Comparison of ENCODE assay signal across 11 mouse cellular contexts in genomic region chr12:79902163-79902562, GRCm38 (mm10).
A peak's percentile ranks its signal among the peaks of the same experiment; 100 is the strongest.
DNase-seq lines count a peak whose midpoint lies in the region; ATAC-seq lines count a peak whose summit lies in the region.
"Had no signal": no experiment of that assay in that cellular context is flagged by ENCODE, and none has a peak within 500 bp of the region (broad histone marks: within the 10 kb centered on the region; RNA-seq: fewer than 3 reads in every experiment).

No protein-coding gene starts in this region.

- H3K27ac ChIP-seq in hindbrain, embryonic 10.5 days: peak overlapping the region; percentile 79
- H3K27ac ChIP-seq in hindbrain, embryonic 16.5 days (ENCODE audit: low read depth, low read length): no peak overlapping the region
- peak overlapping the region; percentile 62 for H3K27ac ChIP-seq in intestine, embryonic 15.5 days
- peak overlapping the region; percentile 60; the same call in 1 of the 2 replicates for H3K27ac ChIP-seq in stomach, embryonic 15.5 days

- H3K9me3 ChIP-seq in hindbrain, embryonic 10.5 days: peaks cover 7% of the 10 kb centered on the region; the same call in 1 of the 2 replicates
- H3K9me3 ChIP-seq in hindbrain, embryonic 16.5 days (ENCODE audit: control insufficient read depth, low read length): no peaks in the 10 kb centered on the region
- H3K9me3 ChIP-seq in intestine, embryonic 15.5 days: no peaks in the 10 kb centered on the region
- H3K9me3 ChIP-seq in stomach, embryonic 15.5 days: no peaks in the 10 kb centered on the region

- peaks cover 66% of the 10 kb centered on the region for H3K4me1 ChIP-seq in hindbrain, embryonic 10.5 days (replicated peaks)
- H3K4me1 ChIP-seq in hindbrain, embryonic 16.5 days (ENCODE audit: control insufficient read depth, insufficient read depth, low read depth, low read length): no peaks in the 10 kb centered on the region
- H3K4me1 ChIP-seq in intestine, embryonic 15.5 days (replicated peaks): peaks cover 36% of the 10 kb centered on the region
- H3K4me1 ChIP-seq in stomach, embryonic 15.5 days: peaks cover 45% of the 10 kb centered on the region

- peaks cover 5% of the 10 kb centered on the region; the same call in 1 of the 2 replicates for H3K27me3 ChIP-seq in hindbrain, embryonic 10.5 days (ENCODE audit: insufficient read depth, poor library complexity, severe bottlenecking)
- no peaks in the 10 kb centered on the region for H3K27me3 ChIP-seq in hindbrain, embryonic 16.5 days (replicated peaks; ENCODE audit: control insufficient read depth, insufficient read depth, low read length)
- no peaks in the 10 kb centered on the region for H3K27me3 ChIP-seq in intestine, embryonic 15.5 days (replicated peaks)
- no peaks in the 10 kb centered on the region for H3K27me3 ChIP-seq in stomach, embryonic 15.5 days (replicated peaks)

- no peak overlapping the region for H3K4me3 ChIP-seq in hindbrain, embryonic 10.5 days
- H3K4me3 ChIP-seq in hindbrain, embryonic 16.5 days (ENCODE audit: low read length): no peak overlapping the region
- H3K4me3 ChIP-seq in intestine, embryonic 15.5 days (replicated peaks): no peak overlapping the region
- no peak overlapping the region for H3K4me3 ChIP-seq in stomach, embryonic 15.5 days (replicated peaks)

- ATAC-seq in hindbrain, embryonic 16.5 days: no peak
- no peak for ATAC-seq in intestine, embryonic 15.5 days
- ATAC-seq in stomach, embryonic 15.5 days (ENCODE audit: insufficient read depth, low FRiP score, low read depth): no peak
- ATAC-seq in erythroid progenitor cell, adult 5-6 weeks (replicated peaks; ENCODE audit: low FRiP score, poor library complexity, severe bottlenecking): no peak
- ATAC-seq: CD4-positive, CD25-positive, alpha-beta regulatory T cell, adult 4 months; inflammation-experienced regulatory T-cells, adult 6 months had no signal

- H3K36me3 ChIP-seq in hindbrain, embryonic 10.5 days: peaks cover 7% of the 10 kb centered on the region; the same call in 1 of the 2 replicates
- H3K36me3 ChIP-seq in hindbrain, embryonic 16.5 days (ENCODE audit: control insufficient read depth, insufficient read depth, low read length): no peaks in the 10 kb centered on the region
- H3K36me3 ChIP-seq in intestine, embryonic 15.5 days: no peaks in the 10 kb centered on the region
- H3K36me3 ChIP-seq in stomach, embryonic 15.5 days: no peaks in the 10 kb centered on the region

- DNase-seq in hindbrain, embryonic 10.5 days (ENCODE audit: low spot score): no peak
- DNase-seq in lung, postnatal 10 days: peak; percentile 32
- no peak for DNase-seq in lung, adult 18-20 months
- DNase-seq in frontal cortex, postnatal 14 days (ENCODE audit: low spot score in 2 of 2): no peak
- DNase-seq: cerebellum, adult 2 months had no signal

- H3K9ac ChIP-seq in hindbrain, embryonic 16.5 days (ENCODE audit: low read depth, low read length): no peak overlapping the region
- H3K9ac ChIP-seq in intestine, embryonic 15.5 days: no peak overlapping the region
- H3K9ac ChIP-seq in stomach, embryonic 15.5 days: no peak overlapping the region

- no peak overlapping the region for H3K4me2 ChIP-seq in hindbrain, embryonic 16.5 days (ENCODE audit: low read length)
- H3K4me2 ChIP-seq in intestine, embryonic 15.5 days (replicated peaks): no peak overlapping the region
- H3K4me2 ChIP-seq in stomach, embryonic 15.5 days: no peak overlapping the region

- WGBS in hindbrain, embryonic 10.5 days: 50% methylated on average over 7 of the region's 7 CpGs
- 42% methylated on average over 7 of the region's 7 CpGs for WGBS in hindbrain, embryonic 16.5 days
- 70% methylated on average over 7 of the region's 7 CpGs for WGBS in intestine, embryonic 15.5 days
- WGBS in stomach, embryonic 15.5 days: 73% methylated on average over 7 of the region's 7 CpGs
